Mouse (Mus musculus): Measurements from ENCODE around the gene Pnkd.
A peak's percentile ranks its signal among the peaks of the same experiment; 100 is the strongest.

Gene Pnkd

GRCm38 (mm10) chr1:74359952-74360517, 75.3 kb downstream of the Pnkd start:
- no peak for DNase-seq (ENCODE audit: low read depth, low spot score)

- peak; percentile 99 for DNase-seq (ENCODE audit: low read depth, low spot score)
These were observed 77.1 kb downstream of the Pnkd start, which contains the start of gene Catip for GRCm38 (mm10) chr1:74361812-74362211. Gene Catip (plus strand): TSS chr1:74362108.

GRCm38 (mm10) chr1:74362325-74363229, 77.8 kb downstream of the Pnkd start:
- DNase-seq (ENCODE audit: low read depth, low spot score), result peak; percentile 50

- DNase-seq (ENCODE audit: low read depth, low spot score), result no peak
These were observed 78.7 kb downstream of the Pnkd start for GRCm38 (mm10) chr1:74363437-74363836.

- peak; percentile 57 for DNase-seq (ENCODE audit: low read depth, low spot score)
These were observed 79.5 kb downstream of the Pnkd start for GRCm38 (mm10) chr1:74364270-74364669.

- peak; percentile 66 for DNase-seq (ENCODE audit: low read depth, low spot score)
These were observed 83.3 kb downstream of the Pnkd start for GRCm38 (mm10) chr1:74367886-74368645.

- peak; percentile 71 for DNase-seq (ENCODE audit: low read depth, low spot score)
These were observed 85.3 kb downstream of the Pnkd start for GRCm38 (mm10) chr1:74370040-74370439.

GRCm38 (mm10) chr1:74373372-74373771, 88.6 kb downstream of the Pnkd start:
- no peak for DNase-seq (ENCODE audit: low read depth, low spot score)

- DNase-seq (ENCODE audit: low read depth, low spot score), result no peak
These were observed 90.2 kb downstream of the Pnkd start, which contains the start of gene Slc11a1 for GRCm38 (mm10) chr1:74374980-74375379. Gene Slc11a1 (plus strand): TSS chr1:74375195.

- DNase-seq (ENCODE audit: low read depth, low spot score), result no peak
These were observed 90.8 kb downstream of the Pnkd start for GRCm38 (mm10) chr1:74375561-74375960.

- no peak for DNase-seq (ENCODE audit: low read depth, low spot score)
These were observed 91.7 kb downstream of the Pnkd start for GRCm38 (mm10) chr1:74376396-74376795.

GRCm38 (mm10) chr1:74379058-74379504, 94.4 kb downstream of the Pnkd start:
- DNase-seq (ENCODE audit: low read depth, low spot score), result peak; percentile 58

GRCm38 (mm10) chr1:74380484-74380883, 95.8 kb downstream of the Pnkd start:
- no peak for DNase-seq (ENCODE audit: low read depth, low spot score)

- DNase-seq (ENCODE audit: low read depth, low spot score), result no peak
These were observed 96.9 kb downstream of the Pnkd start for GRCm38 (mm10) chr1:74381588-74382021.

- peak; percentile 57 for DNase-seq (ENCODE audit: low read depth, low spot score)
These were observed 98.7 kb downstream of the Pnkd start for GRCm38 (mm10) chr1:74383385-74383784.

GRCm38 (mm10) chr1:74384525-74384924, 99.8 kb downstream of the Pnkd start:
- no peak for DNase-seq (ENCODE audit: low read depth, low spot score)

GRCm38 (mm10) chr1:74385064-74385463, 100.3 kb downstream of the Pnkd start:
- DNase-seq (ENCODE audit: low read depth, low spot score), result no peak

GRCm38 (mm10) chr1:74385531-74385930, 100.8 kb downstream of the Pnkd start:
- peak; percentile 58 for DNase-seq (ENCODE audit: low read depth, low spot score)

- no peak for DNase-seq (ENCODE audit: low read depth, low spot score)
These were observed 101.6 kb downstream of the Pnkd start for GRCm38 (mm10) chr1:74386363-74386713.

GRCm38 (mm10) chr1:74386714-74387385, 102.1 kb downstream of the Pnkd start:
- DNase-seq (ENCODE audit: low read depth, low spot score), result peak; percentile 100

- DNase-seq (ENCODE audit: low read depth, low spot score), result no peak
These were observed 102.8 kb downstream of the Pnkd start for GRCm38 (mm10) chr1:74387386-74387988.
